Mouse (Mus musculus): ENCODE results near the gene Plekhm3.

DNA sequence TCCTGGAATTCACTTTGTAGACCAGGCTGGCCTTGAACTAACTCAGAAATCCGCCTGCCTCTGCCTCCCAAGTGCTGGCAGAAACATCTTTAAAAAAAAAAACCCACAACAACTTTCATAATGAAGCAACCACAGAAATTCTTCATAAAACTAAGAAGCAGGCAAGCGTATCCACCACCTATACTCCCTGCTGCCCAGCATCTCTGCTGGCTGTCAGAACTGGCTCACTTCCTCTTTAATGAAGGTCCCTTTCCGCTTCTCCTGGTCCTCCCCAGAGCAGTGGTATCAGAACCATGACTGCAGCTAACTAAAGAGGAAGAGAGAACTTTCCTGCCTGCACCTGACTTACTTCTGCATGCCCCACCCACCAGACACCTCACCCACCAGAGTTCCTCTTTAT lies 31.0 kb downstream of the Plekhm3 start:
- TF ChIP-seq EP300 (IDR thresholded peaks at IDR 0.05; ENCODE audit: low read depth) (no peak), CTCF (IDR thresholded peaks at IDR 0.05; ENCODE audit: low read depth) (no peak)

Measured in heart, postnatal 0 days (tissue).